Mouse (Mus musculus): ENCODE measurements around the gene Ankrd27.

The Ankrd27 gene

DNA sequence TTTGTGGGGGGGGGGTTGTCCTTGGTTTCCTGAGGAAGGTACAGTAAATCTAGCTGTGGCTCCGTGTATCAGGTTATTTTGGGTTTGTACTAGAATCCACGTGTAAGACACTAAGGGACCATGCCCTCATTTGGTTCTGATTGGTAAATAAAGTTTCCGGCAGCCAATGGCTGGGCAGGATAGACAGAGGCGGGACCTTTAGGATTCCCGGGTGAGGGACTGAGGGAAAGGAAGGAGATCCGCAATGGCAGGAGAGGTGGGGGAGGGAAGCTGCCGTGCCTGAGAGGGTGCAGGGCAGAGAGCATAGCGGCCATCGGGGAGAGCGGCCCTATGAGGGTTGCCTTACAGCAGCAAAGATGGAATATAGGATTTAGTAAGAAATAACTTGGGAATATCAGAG lies 101.2 kb downstream of the Ankrd27 start:
- Histone ChIP-seq H3K9me3 (ENCODE audit: low read length) (no peaks in the 10 kb centered on the region), H3K4me1 (replicated peaks; ENCODE audit: low read depth, low read length) (peaks cover 42% of the 10 kb centered on the region), H3K36me3 (ENCODE audit: insufficient read depth, low read length) (peaks cover 21% of the 10 kb centered on the region), H3K27me3 (ENCODE audit: insufficient read depth, low read length) (no peaks in the 10 kb centered on the region; the same call in 1 of the 2 replicates), H3K4me3 (replicated peaks; ENCODE audit: low read length) (peak overlapping the region; percentile 45)
- TF ChIP-seq NANOG (IDR thresholded peaks at IDR 0.05; ENCODE audit: borderline replicate concordance, low read length) (no peak), CTCF (conservative IDR thresholded peaks at IDR 0.05; ENCODE audit: low read length) (no peak), POU5F1 (IDR thresholded peaks at IDR 0.05; ENCODE audit: borderline replicate concordance, low read length) (no peak)

DNA sequence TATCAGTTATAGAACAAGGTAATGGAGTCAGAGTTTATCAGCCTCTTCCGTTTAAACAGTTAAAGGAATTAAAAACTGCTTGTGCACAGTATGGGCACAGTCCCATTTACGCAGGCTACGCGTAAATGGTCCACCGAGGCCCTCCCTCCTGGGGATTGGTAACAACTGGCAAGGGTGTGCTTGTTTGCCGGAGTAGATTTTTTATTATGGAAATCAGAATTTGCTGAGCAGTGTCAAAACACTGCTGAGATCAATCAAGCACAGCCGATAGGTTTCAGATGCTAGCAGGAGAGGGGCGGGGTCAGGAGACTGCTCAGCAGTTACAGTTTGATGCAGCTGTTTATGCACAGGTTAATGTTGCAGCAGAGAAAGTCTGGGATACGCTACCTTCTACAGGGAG lies 102.2 kb downstream of the Ankrd27 start:
- no peak for TF ChIP-seq POU5F1 (IDR thresholded peaks at IDR 0.05; ENCODE audit: borderline replicate concordance, low read length)
- TF ChIP-seq NANOG (IDR thresholded peaks at IDR 0.05; ENCODE audit: borderline replicate concordance, low read length): no peak
- TF ChIP-seq CTCF (conservative IDR thresholded peaks at IDR 0.05; ENCODE audit: low read length): no peak
- Histone ChIP-seq H3K9me3 (ENCODE audit: low read length) (no peaks in the 10 kb centered on the region), H3K4me1 (replicated peaks; ENCODE audit: low read depth, low read length) (peaks cover 42% of the 10 kb centered on the region), H3K27me3 (ENCODE audit: insufficient read depth, low read length) (no peaks in the 10 kb centered on the region; the same call in 1 of the 2 replicates), H3K4me3 (replicated peaks; ENCODE audit: low read length) (peak overlapping the region; percentile 45; the same call in 1 of the 2 replicates), H3K36me3 (ENCODE audit: insufficient read depth, low read length) (peaks cover 26% of the 10 kb centered on the region)

Data from E14TG2a.4 (cell line).